Mouse (Mus musculus) hindbrain, embryonic 14.5 days (tissue): ENCODE results near the gene Nfe2l3. TPM values are rescaled to one million over a fixed set of nuclear protein-coding genes. Genes with fewer than 3 reads are reported as not detected.

Experiments
- ATAC-seq: fragments of 200-750 bp; cut with Nextera tagmentation; 2 replicates; pipeline ENCODE4 v1.8.0; 2017; ENCODE audit warnings: moderate number of reproducible peaks, mild to moderate bottlenecking, moderate TSS enrichment, moderate library complexity; ENCODE audit not compliant: low FRiP score
- DNase-seq: peaks from one replicate; pipeline ENCODE4 v3.0.0-alpha.2; 2015; ENCODE audit warnings: low spot score
- H3K27ac ChIP-seq: fragments of 300-500 bp; sonication (generic); 2 replicates; pipeline ENCODE4 v1.5.1; 2014; ENCODE audit warnings: mild to moderate bottlenecking, moderate library complexity
- H3K27me3 ChIP-seq: fragments of 300-500 bp; sonication (generic); 2 replicates; pipeline ENCODE4 v1.6.1; 2014; ENCODE audit warnings: mild to moderate bottlenecking, low read length, mixed read lengths; ENCODE audit not compliant: control insufficient read depth, insufficient read depth
- H3K36me3 ChIP-seq: fragments of 300-500 bp; sonication (generic); replicated peaks from 2 replicates; pipeline ENCODE4 v1.6.1; 2014; ENCODE audit not compliant: control insufficient read depth, insufficient read depth
- H3K4me1 ChIP-seq: fragments of 300-500 bp; sonication (generic); replicated peaks from 2 replicates; pipeline ENCODE4 v1.6.1; 2014; ENCODE audit warnings: antibody characterized with exemption, low read length, mixed read lengths; ENCODE audit not compliant: control insufficient read depth, insufficient read depth
- H3K4me2 ChIP-seq: fragments of 300-500 bp; sonication (generic); replicated peaks from 2 replicates; pipeline ENCODE4 v1.6.1; 2014; ENCODE audit warnings: mild to moderate bottlenecking, moderate library complexity
- H3K4me3 ChIP-seq: fragments of 300-500 bp; sonication (generic); replicated peaks from 2 replicates; pipeline ENCODE4 v1.5.1; 2014; ENCODE audit warnings: mild to moderate bottlenecking, low read length
- H3K9ac ChIP-seq: fragments of 300-500 bp; sonication (generic); 2 replicates; pipeline ENCODE4 v1.6.1; 2014
- H3K9me3 ChIP-seq: fragments of 300-500 bp; sonication (generic); 2 replicates; pipeline ENCODE4 v1.6.1; 2016; ENCODE audit warnings: low read length; ENCODE audit not compliant: control insufficient read depth
- WGBS: fragments of 180-500 bp; shearing (Covaris S2); extraction: QIAGEN DNeasy Blood & Tissue Kit; methylation state at CpG from one replicate; pipeline ENCODE4 v1.1.7; 2014; 5-methylcytosine and 5-hydroxymethylcytosine counted together
- polyA plus RNA-seq: library from polyadenylated mRNA; unstranded; fragments of >200 nt; fragmentation: Nextera tagmentation; extraction: Ambion mirVana; gene quantifications from 2 replicates; pipeline ENCODE4 v1.2.1, GENCODE M21; 2014

Nfe2l3 gene
- polyA plus RNA-seq, 1 experiment from 2014 or later, result 6.0 TPM

DNA sequence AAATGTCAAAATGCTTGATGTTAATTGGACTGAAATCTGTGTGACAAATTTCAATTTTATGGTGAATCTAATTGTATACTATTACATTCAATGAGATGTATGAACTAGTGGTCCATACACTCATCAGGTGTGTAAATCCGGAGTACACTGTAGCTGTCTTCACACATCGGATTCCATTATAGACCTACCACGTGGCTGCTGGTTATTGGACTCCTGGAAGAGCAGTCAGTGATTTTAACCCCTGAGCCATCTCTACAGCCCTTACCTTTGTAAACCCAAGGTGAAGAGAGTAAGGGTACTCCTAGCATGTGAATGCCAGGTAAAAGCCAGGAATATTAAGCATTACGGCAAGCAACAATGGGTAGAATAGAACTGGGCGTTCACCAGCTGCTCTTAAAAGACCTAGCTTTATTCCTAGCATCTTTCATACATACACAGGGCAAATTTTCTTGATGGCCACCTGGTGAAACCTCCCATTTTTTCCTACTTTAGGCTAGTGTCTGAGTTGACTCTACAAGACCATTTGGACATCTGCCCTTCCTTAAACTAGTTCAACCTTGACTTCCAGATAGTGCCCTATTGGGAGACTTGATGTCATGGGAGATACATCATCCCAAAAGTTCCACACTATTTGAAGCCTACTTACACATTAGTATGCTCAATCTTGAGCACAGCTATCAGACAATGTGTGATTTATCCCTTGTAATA, 27.0 kb downstream of the Nfe2l3 start:
- ATAC-seq (peak; percentile 47; the same call in 1 of the 2 replicates), DNase-seq (no peak)
- 37% methylated on average over 5 of the region's 5 CpGs for WGBS
- Histone ChIP-seq H3K9ac (no peak overlapping the region), H3K4me1 (peaks cover 6% of the 10 kb centered on the region), H3K27ac (no peak overlapping the region), H3K36me3 (peaks cover 71% of the 10 kb centered on the region), H3K27me3 (no peaks in the 10 kb centered on the region), H3K4me2 (no peak overlapping the region), H3K4me3 (no peak overlapping the region), H3K9me3 (no peaks in the 10 kb centered on the region)

DNA sequence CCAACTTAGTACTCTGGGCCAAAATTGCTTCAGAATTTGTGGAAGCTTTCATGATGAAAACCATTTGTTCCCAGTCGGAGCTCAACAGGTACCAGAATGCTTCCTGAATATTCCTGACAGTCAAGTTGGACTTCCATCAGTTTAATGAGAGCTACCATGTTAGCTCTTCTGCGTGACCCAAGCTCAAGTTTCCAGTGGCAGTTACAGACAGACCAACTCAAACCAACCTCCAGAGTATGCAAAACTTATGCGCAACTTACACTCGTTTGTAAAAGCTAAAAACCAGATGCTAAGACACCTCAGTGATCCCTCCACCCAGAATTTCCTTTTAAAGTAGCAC, 27.5 kb downstream of the Nfe2l3 start:
- Histone ChIP-seq H3K9ac (no peak overlapping the region), H3K27me3 (no peaks in the 10 kb centered on the region), H3K4me2 (no peak overlapping the region), H3K27ac (no peak overlapping the region), H3K9me3 (no peaks in the 10 kb centered on the region), H3K4me1 (peaks cover 11% of the 10 kb centered on the region), H3K4me3 (no peak overlapping the region), H3K36me3 (peaks cover 77% of the 10 kb centered on the region)
- DNase-seq (no peak), ATAC-seq (no peak)
- 76% methylated on average over 4 of the region's 4 CpGs for WGBS

DNA sequence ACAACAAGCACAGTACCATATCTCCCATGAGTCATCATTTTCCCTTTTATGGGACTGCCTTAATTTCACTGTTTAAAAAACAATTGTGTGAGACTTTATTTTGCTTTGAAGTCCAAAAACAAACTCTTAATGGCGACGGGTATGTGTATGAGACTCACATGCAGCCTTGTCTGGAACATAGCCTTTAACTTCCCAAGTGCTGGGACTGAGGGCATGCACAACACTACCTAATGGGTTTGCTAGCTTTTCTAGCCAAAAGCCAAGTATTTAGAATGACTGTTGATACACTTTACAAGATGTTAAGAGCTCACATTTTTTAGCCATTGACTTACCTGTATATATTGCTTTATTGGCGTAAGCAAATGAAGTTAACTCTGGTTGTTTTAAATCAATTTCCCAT, 27.9 kb downstream of the Nfe2l3 start:
- Histone ChIP-seq H3K4me2 (no peak overlapping the region), H3K4me1 (peaks cover 13% of the 10 kb centered on the region), H3K9ac (no peak overlapping the region), H3K27me3 (no peaks in the 10 kb centered on the region), H3K27ac (no peak overlapping the region), H3K4me3 (no peak overlapping the region), H3K9me3 (no peaks in the 10 kb centered on the region), H3K36me3 (peaks cover 80% of the 10 kb centered on the region)
- DNase-seq (no peak), ATAC-seq (no peak)
- WGBS, result 79% methylated on average over 3 of the region's 3 CpGs

DNA sequence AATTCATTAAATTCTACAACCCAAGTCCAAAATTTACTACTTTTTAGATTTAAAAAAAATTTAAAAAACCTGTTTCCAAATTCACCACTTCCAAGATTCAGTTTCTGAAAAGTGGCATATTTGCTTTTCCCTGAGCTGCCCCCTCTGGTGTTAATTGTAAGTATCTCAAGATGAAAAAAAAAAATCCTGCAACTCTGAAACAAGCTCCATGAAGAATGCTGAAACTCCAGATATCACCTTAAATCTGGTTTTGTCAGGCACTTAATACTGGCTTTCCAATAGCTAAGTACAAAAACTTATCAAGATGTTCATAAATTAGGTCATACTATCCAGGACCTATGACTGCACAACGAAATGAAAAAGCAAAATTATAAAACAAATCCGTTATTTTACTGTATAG, 35.2 kb downstream of the Nfe2l3 start:
- no peaks in the 10 kb centered on the region for H3K27me3 ChIP-seq
- peaks cover 42% of the 10 kb centered on the region for H3K4me1 ChIP-seq
- peak overlapping the region; percentile 85 for H3K4me3 ChIP-seq
- no peaks in the 10 kb centered on the region for H3K9me3 ChIP-seq
- peaks cover 48% of the 10 kb centered on the region for H3K36me3 ChIP-seq
- no peak overlapping the region for H3K27ac ChIP-seq
- peak overlapping the region; percentile 99 for H3K9ac ChIP-seq
- H3K4me2 ChIP-seq, result peak overlapping the region; percentile 81
- WGBS, result 3% methylated on average over 2 of the region's 2 CpGs
- DNase-seq (no peak), ATAC-seq (no peak)

DNA sequence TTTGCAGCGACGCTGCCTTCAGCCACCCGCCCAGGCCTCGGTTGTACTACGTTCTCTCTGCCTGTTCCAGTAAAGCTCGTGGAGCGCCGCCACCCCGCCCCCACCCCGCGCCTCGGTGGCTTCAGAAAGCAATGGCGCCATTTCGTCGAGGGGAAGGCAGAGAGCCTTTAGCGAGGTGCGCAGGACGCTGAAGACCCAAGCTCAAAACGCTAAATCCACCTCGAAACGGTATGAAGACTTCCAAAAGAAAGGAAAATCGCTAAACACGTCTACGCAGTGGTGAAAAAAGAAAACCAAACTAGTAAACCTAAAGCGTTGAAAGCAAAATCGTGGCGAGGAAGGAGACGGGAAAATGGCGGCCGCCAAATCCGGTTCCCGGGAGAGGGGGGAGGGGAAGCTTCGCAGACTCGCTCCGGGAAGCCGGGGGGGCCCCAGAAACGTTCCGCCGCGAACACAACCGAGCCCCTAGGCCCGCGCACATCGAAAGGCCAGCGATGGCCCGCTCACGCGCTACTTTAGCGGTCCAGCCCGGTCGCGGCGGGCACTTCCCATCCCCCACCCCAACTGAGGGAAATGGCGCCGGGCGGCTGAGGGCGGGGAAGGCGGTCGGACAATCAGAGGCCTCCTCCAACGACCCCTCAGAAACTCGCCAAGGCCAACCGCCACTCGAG, 36.6 kb downstream of the Nfe2l3 start:
- peaks cover 52% of the 10 kb centered on the region for H3K4me1 ChIP-seq
- no peaks in the 10 kb centered on the region for H3K27me3 ChIP-seq
- whole genome bisulfite sequencing, result under 1% methylated on average over 58 of the region's 63 CpGs
- ATAC-seq (peak; percentile 13; the same call in 1 of the 2 replicates), DNase-seq (peak; percentile 78)
- peak overlapping the region; percentile 85 for H3K4me3 ChIP-seq
- H3K36me3 ChIP-seq, result peaks cover 47% of the 10 kb centered on the region
- H3K4me2 ChIP-seq, result peak overlapping the region; percentile 81
- peak overlapping the region; percentile 100 for H3K27ac ChIP-seq
- peak overlapping the region; percentile 99 for H3K9ac ChIP-seq
- H3K9me3 ChIP-seq, result no peaks in the 10 kb centered on the region

DNA sequence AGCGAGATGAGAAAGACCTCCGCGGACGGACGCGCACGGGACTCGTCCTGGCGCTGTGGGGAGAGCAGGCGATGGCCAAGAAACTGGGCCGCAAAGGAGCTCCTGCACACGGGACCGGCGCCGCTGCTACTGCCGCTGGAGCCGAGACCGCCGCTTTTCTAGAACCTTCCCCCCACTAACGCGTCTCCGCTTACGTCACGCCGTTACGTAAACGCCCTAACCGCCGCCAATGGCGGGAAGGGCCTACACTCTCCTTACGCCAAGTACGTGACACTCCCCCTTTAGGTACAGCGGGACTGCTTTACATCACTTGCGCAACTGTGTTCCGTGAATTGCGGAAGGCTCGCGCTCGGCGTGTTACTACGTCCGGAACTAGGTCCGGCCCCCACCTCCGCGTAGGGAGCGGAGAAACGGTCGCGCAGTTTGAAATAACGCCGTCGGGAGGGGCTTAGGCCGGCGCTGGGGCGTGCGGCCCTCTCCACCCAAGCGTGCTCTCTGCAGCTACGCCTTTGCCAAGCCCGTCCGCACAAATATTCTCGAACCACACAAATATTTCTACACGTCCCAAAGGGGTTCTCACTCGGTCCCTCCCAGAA, 37.3 kb downstream of the Nfe2l3 start, which contains the start of gene Hnrnpa2b1:
TSS of gene Hnrnpa2b1 (minus strand) at position 180 of the 596 bp plus-strand sequence.
- H3K4me3 ChIP-seq, result peak within 1 kb of the TSS; percentile 85
- no peaks in the 10 kb centered on the region for H3K27me3 ChIP-seq
- DNase-seq (peak; percentile 100), ATAC-seq (peak; percentile 93)
- peak within 1 kb of the TSS; percentile 100 for H3K9ac ChIP-seq
- H3K27ac ChIP-seq, result peak within 1 kb of the TSS; percentile 100
- H3K9me3 ChIP-seq, result no peaks in the 10 kb centered on the region
- H3K36me3 ChIP-seq, result peaks cover 46% of the 10 kb centered on the region
- under 1% methylated on average over 63 of the region's 63 CpGs for WGBS
- H3K4me1 ChIP-seq, result peaks cover 49% of the 10 kb centered on the region
- peak within 1 kb of the TSS; percentile 81 for H3K4me2 ChIP-seq

DNA sequence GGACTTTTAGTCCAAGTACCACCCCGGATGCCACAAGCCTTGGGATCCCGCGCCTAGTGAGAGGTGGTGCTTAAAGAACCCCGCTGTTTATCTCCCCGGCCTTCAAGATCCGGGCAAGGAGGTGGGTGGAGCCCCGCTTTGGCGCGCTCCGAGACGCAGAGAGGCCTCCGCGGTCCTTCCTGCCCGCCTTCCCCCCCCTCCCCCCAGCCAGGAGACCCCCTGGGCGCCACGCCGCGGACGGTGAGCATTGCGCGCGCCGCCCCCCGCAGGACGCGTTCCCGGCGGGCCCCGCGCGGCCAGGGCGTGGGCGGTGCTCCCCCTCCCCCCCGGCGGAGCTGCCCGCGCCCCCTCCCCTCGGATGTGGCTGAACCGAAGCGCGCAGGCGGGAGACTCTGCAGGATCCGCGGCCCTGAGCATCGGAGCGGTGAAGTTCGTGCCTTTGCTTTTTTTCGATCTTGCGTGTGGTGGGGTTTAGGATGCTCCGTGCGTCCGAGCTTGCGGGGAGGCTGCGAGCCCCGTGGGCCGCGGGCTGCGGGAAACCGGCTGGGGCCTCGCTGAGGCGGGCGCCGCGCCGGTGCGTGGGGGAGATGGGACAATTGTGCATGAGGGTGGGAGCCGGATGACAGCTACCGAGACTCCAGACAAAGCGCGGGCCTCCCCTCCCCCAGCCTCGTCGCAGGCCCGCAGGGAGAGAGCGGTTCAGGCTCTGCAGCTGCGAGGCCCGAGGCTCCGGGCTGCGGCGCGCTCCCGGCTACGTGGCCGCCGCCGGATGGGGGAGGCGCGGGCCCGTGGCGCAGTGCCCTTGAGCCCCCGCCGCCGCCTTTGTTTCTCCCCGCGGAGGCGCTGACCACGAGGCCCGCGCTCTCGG, 38.1 kb downstream of the Nfe2l3 start, which contains the start of gene Cbx3:
TSS of gene Cbx3 (plus strand) at position 50 of the 868 bp plus-strand sequence.
- ATAC-seq (peak; percentile 81), DNase-seq (peak; percentile 86)
- peak within 1 kb of the TSS; percentile 100 for H3K27ac ChIP-seq
- H3K4me2 ChIP-seq, result peak within 1 kb of the TSS; percentile 81
- peaks cover 45% of the 10 kb centered on the region for H3K36me3 ChIP-seq
- no peaks in the 10 kb centered on the region for H3K27me3 ChIP-seq
- H3K4me3 ChIP-seq, result peak within 1 kb of the TSS; percentile 85
- peak within 1 kb of the TSS; percentile 100 for H3K9ac ChIP-seq
- peaks cover 43% of the 10 kb centered on the region for H3K4me1 ChIP-seq
- H3K9me3 ChIP-seq, result no peaks in the 10 kb centered on the region
- WGBS, result under 1% methylated on average over 74 of the region's 99 CpGs

DNA sequence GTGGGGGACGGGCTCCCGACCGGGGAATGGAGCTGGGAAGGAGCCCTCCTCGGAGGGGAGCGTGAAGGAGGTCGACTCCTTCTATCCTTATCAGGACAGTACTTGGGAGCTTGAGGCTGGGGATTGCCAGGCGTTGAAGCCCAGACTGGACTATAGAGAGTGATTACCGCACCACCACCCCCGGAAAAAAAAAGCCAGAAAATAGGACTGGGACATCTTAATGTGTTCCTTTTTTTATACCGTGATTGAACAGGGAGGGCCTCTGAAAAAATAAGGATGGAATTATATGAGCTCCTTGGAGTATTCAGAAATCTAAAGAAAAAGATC, 38.7 kb downstream of the Nfe2l3 start:
- ATAC-seq (no peak), DNase-seq (no peak)
- H3K36me3 ChIP-seq, result peaks cover 45% of the 10 kb centered on the region
- H3K9me3 ChIP-seq, result no peaks in the 10 kb centered on the region
- peak overlapping the region; percentile 60 for H3K4me2 ChIP-seq
- H3K4me1 ChIP-seq, result peaks cover 37% of the 10 kb centered on the region
- H3K4me3 ChIP-seq, result peak overlapping the region; percentile 85
- H3K27me3 ChIP-seq, result no peaks in the 10 kb centered on the region
- 1% methylated on average over 10 of the region's 10 CpGs for WGBS
- H3K27ac ChIP-seq, result peak overlapping the region; percentile 100
- peak overlapping the region; percentile 100 for H3K9ac ChIP-seq
